Mouse (Mus musculus): Measurements from ENCODE around the gene Ephb3. TPM values are rescaled to one million over a fixed set of nuclear protein-coding genes. Genes with fewer than 3 reads are reported as not detected.

The Ephb3 gene
- total and polyA plus RNA-seq, 2 experiments from 2014 or later = 6.8 to 9.6 TPM

DNA sequence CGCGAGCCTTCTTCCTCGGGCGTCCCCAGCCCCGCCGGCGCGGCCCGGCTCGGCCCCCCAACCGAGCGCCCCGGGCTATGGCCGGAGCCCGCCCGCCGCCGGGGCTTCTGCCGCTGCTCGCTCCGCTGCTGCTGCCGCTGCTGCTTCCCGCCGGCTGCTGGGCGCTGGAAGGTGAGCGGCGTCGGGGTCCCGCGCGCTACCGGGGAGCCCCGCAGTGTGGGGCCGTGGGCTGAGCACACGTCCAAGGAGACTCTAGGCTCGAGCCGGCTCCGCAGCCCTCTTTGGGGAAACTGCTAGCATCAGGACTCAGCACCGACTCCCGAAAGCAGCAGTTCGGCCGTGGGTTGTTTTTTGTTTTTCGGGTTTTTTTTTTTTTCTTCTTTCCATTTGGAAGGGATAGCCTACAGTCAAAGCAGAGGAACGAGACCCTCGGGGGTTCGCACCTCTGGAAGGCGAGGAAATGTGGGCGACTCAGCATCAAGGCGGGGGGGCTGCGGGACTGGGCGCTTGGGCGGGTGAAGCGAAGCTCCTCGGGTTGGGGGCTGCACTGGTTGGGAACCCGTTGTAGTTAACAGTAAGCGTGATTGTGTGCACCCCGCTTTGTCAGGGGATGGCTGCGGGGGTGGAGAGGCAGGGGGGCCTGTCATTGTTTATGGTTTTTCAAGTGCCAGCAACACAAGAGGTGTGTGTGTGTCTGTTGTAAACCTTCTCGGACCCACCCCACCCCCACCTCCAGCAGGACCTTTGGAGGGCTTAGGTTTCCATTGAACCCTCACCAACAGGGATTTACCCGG lies 735 bp downstream of the Ephb3 start:
- Histone ChIP-seq H3K27me3 (ENCODE audit: control insufficient read depth, insufficient read depth, low read length) (no peaks in the 10 kb centered on the region), H3K9ac (replicated peaks; ENCODE audit: low read depth, low read length) (peak overlapping the region; percentile 75), H3K4me2 (ENCODE audit: low read depth, low read length) (peak overlapping the region; percentile 70), H3K4me1 (ENCODE audit: control insufficient read depth, insufficient read depth) (peaks cover 20% of the 10 kb centered on the region), H3K4me3 (ENCODE audit: low read depth, low read length) (peak overlapping the region; percentile 65), H3K9me3 (replicated peaks; ENCODE audit: control insufficient read depth, low read length) (no peaks in the 10 kb centered on the region), H3K27ac (ENCODE audit: low read depth) (peak overlapping the region; percentile 67), H3K36me3 (replicated peaks; ENCODE audit: control insufficient read depth, insufficient read depth, low read length) (no peaks in the 10 kb centered on the region)
- TF ChIP-seq EP300 (IDR thresholded peaks at IDR 0.05; ENCODE audit: low read depth) = no peak
- WGBS = 2% methylated on average over 45 of the region's 60 CpGs
- 0 out of 2 replicates have a peak, but pooled peaks have one; percentile 1 for ATAC-seq (ENCODE audit: insufficient read depth, low read depth)
- DNase-seq (ENCODE audit: low spot score) = peak; percentile 15

DNA sequence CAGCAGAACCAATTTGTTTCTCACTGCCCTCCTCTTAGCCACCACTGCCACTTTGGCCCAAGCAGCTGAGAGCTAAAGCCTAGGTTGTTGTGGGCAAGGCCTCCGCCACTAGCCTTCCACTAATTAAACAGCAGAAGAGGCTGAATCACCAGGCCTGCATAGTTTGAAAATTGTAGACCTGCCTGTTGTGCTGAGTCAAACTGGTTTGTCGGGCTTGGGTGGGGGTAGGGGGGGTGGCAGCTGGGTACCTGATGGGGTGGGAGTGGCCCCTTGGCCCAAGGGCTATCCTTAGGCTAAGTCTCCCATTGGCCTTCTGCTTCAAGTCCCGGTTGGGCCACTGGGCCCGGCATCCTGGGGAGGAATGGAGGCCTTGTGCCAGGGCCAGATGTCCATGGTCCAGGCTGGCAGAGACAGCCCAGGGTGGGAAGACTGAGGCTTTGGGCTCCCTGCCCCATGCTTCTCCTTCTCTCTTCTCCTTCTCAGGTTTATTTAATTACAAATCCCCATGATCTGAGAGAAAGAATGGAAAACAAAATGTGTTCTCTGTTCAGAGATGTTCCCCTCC lies 3.5 kb downstream of the Ephb3 start:
- ATAC-seq (ENCODE audit: insufficient read depth, low read depth) = no peak
- no peak for DNase-seq (ENCODE audit: low spot score)
- WGBS = 74% methylated on average over 4 of the region's 4 CpGs
- no peak overlapping the region for H3K4me2 ChIP-seq (ENCODE audit: low read depth, low read length)
- H3K9me3 ChIP-seq (replicated peaks; ENCODE audit: control insufficient read depth, low read length) = no peaks in the 10 kb centered on the region
- TF ChIP-seq EP300 (IDR thresholded peaks at IDR 0.05; ENCODE audit: low read depth) = no peak
- no peak for TF ChIP-seq CTCF (IDR thresholded peaks at IDR 0.05; ENCODE audit: low read depth)
- H3K4me1 ChIP-seq (ENCODE audit: control insufficient read depth, insufficient read depth) = peaks cover 29% of the 10 kb centered on the region
- H3K27ac ChIP-seq (ENCODE audit: low read depth) = no peak overlapping the region
- H3K9ac ChIP-seq (replicated peaks; ENCODE audit: low read depth, low read length) = no peak overlapping the region
- no peak overlapping the region for H3K4me3 ChIP-seq (ENCODE audit: low read depth, low read length)
- H3K36me3 ChIP-seq (replicated peaks; ENCODE audit: control insufficient read depth, insufficient read depth, low read length) = no peaks in the 10 kb centered on the region
- no peaks in the 10 kb centered on the region for H3K27me3 ChIP-seq (ENCODE audit: control insufficient read depth, insufficient read depth, low read length)

DNA sequence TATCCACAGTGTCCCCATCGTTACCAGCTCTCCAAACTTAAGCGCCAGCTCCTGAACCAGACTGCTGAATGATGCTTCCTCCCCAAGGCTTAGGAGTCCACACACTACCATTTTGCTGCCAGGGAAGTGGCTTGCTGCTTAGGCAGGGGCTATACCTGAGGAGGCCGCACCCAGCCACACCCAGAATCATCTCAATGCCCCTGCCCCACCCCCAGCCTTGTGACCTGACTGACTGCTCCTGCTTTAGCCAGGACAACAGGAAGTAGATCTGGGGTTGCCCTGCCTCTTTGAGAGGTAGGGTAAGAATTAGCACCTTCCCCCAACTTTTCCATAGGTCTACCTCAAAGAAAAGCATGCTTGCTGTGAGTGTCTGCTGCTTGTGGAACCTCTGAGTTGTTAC lies 4.7 kb downstream of the Ephb3 start:
- H3K4me3 ChIP-seq (ENCODE audit: low read depth, low read length) = no peak overlapping the region
- H3K9ac ChIP-seq (replicated peaks; ENCODE audit: low read depth, low read length) = no peak overlapping the region
- H3K4me2 ChIP-seq (ENCODE audit: low read depth, low read length) = no peak overlapping the region
- DNase-seq (ENCODE audit: low spot score) = no peak
- ATAC-seq (ENCODE audit: insufficient read depth, low read depth) = no peak
- 96% methylated on average over 3 of the region's 3 CpGs for WGBS
- H3K27ac ChIP-seq (ENCODE audit: low read depth) = no peak overlapping the region
- no peaks in the 10 kb centered on the region for H3K27me3 ChIP-seq (ENCODE audit: control insufficient read depth, insufficient read depth, low read length)
- no peaks in the 10 kb centered on the region for H3K9me3 ChIP-seq (replicated peaks; ENCODE audit: control insufficient read depth, low read length)
- no peaks in the 10 kb centered on the region for H3K36me3 ChIP-seq (replicated peaks; ENCODE audit: control insufficient read depth, insufficient read depth, low read length)
- H3K4me1 ChIP-seq (ENCODE audit: control insufficient read depth, insufficient read depth) = peaks cover 29% of the 10 kb centered on the region
- no peak for TF ChIP-seq CTCF (IDR thresholded peaks at IDR 0.05; ENCODE audit: low read depth)

DNA sequence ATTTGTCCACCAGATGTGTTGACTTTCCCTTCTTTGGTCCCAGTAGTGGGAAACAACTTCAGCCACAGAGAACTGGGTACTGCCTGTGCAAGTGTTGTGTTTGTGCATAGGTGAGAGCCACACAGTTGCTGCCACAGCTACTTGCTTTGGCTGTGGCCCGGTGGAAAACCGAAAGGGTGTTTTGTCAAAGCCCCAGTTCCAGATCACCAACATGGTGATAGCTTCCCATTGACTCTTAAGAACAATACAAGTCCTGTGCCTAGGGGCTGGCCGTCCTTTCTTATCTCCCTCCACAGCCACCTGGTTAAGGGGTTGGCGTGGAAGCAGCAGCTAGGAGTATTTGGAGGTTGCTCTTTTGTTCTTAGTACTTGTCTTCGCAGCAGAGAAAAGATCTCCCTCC lies 5.6 kb downstream of the Ephb3 start:
- ATAC-seq (ENCODE audit: insufficient read depth, low read depth) = peak; percentile 1; the same call in 1 of the 2 replicates
- H3K36me3 ChIP-seq (replicated peaks; ENCODE audit: control insufficient read depth, insufficient read depth, low read length) = no peaks in the 10 kb centered on the region
- H3K4me1 ChIP-seq (ENCODE audit: control insufficient read depth, insufficient read depth) = peaks cover 34% of the 10 kb centered on the region
- no peak for TF ChIP-seq EP300 (IDR thresholded peaks at IDR 0.05; ENCODE audit: low read depth)
- TF ChIP-seq CTCF (IDR thresholded peaks at IDR 0.05; ENCODE audit: low read depth) = no peak
- DNase-seq (ENCODE audit: low spot score) = no peak
- H3K9ac ChIP-seq (replicated peaks; ENCODE audit: low read depth, low read length) = peak overlapping the region; percentile 11; the same call in 1 of the 2 replicates
- H3K9me3 ChIP-seq (replicated peaks; ENCODE audit: control insufficient read depth, low read length) = no peaks in the 10 kb centered on the region
- WGBS = 23% methylated on average over 5 of the region's 5 CpGs
- peak overlapping the region; percentile 70 for H3K4me2 ChIP-seq (ENCODE audit: low read depth, low read length)
- H3K4me3 ChIP-seq (ENCODE audit: low read depth, low read length) = peak overlapping the region; percentile 39; the same call in 1 of the 2 replicates
- no peaks in the 10 kb centered on the region for H3K27me3 ChIP-seq (ENCODE audit: control insufficient read depth, insufficient read depth, low read length)
- H3K27ac ChIP-seq (ENCODE audit: low read depth) = peak overlapping the region; percentile 51

DNA sequence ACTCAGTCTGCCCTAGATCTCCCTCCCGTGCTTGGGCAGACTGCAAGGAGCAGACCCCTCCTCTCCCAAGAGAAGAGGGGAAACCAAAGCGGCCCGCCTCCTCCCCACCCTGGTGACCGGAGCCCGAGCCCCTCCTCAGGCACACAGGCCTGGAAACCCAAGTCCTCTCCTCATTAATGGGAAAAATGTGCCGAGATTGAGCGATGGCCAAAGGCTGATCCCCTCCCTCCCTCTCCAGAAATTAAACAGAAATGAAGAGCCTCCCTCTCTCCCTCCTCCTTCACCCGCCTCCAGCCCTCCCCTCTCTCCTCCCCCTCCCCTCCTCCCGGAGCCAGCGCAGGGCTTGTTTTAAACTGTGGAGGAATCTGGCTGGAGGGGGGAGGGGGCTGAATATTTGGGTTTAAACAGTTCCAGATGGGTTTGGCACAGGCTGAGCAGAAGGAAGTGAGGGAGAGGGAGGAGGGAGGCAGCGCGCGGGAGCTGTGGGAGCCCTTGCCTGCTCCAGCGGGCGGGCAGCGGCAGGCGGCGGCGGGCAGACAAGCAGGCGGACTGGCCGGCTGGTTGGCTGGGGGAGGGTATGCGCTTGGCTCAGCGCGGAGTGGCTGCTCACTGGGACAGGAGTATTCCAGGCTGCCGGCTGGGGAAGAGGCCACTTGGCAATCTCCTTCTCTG lies 6.2 kb downstream of the Ephb3 start:
- Histone ChIP-seq H3K27me3 (ENCODE audit: control insufficient read depth, insufficient read depth, low read length) (no peaks in the 10 kb centered on the region), H3K9ac (replicated peaks; ENCODE audit: low read depth, low read length) (peak overlapping the region; percentile 11), H3K4me2 (ENCODE audit: low read depth, low read length) (peak overlapping the region; percentile 70), H3K9me3 (replicated peaks; ENCODE audit: control insufficient read depth, low read length) (no peaks in the 10 kb centered on the region), H3K4me1 (ENCODE audit: control insufficient read depth, insufficient read depth) (peaks cover 36% of the 10 kb centered on the region), H3K27ac (ENCODE audit: low read depth) (peak overlapping the region; percentile 57), H3K4me3 (ENCODE audit: low read depth, low read length) (peak overlapping the region; percentile 39), H3K36me3 (replicated peaks; ENCODE audit: control insufficient read depth, insufficient read depth, low read length) (no peaks in the 10 kb centered on the region)
- WGBS = 5% methylated on average over 24 of the region's 25 CpGs
- ATAC-seq (ENCODE audit: insufficient read depth, low read depth) = peak; percentile 70
- TF ChIP-seq CTCF (IDR thresholded peaks at IDR 0.05; ENCODE audit: low read depth) (no peak), EP300 (IDR thresholded peaks at IDR 0.05; ENCODE audit: low read depth) (no peak)
- DNase-seq (ENCODE audit: low spot score) = peak; percentile 63

Measured in heart, postnatal 0 days (tissue).